Comparison of ENCODE assay signal across 22 mouse cellular contexts in genomic region chr1:154602531-154602930, GRCm38 (mm10).
"Had no signal": no experiment of that assay in that cellular context is flagged by ENCODE, and none has a peak within 500 bp of the region (broad histone marks: within the 10 kb centered on the region; RNA-seq: fewer than 3 reads in every experiment).

No protein-coding gene starts in this region.

- H3K9ac ChIP-seq: forebrain, postnatal 0 days; heart, embryonic 12.5 days; hindbrain, embryonic 13.5 days; hindbrain, embryonic 15.5 days; limb, embryonic 12.5 days; liver, embryonic 13.5 days had no signal

- ATAC-seq: forebrain, postnatal 0 days; hindbrain, postnatal 0 days; intestine, embryonic 16.5 days had no signal

- H3K36me3 ChIP-seq: heart, embryonic 10.5 days; heart, embryonic 12.5 days; hindbrain, embryonic 13.5 days; hindbrain, embryonic 15.5 days; limb, embryonic 10.5 days; limb, embryonic 12.5 days; liver, embryonic 13.5 days had no signal

- H3K4me3 ChIP-seq: heart, embryonic 10.5 days; heart, embryonic 12.5 days; hindbrain, embryonic 13.5 days; hindbrain, embryonic 15.5 days; limb, embryonic 10.5 days; limb, embryonic 12.5 days; liver, embryonic 13.5 days had no signal

- H3K4me2 ChIP-seq: heart, embryonic 12.5 days; hindbrain, embryonic 13.5 days; hindbrain, embryonic 15.5 days; limb, embryonic 12.5 days; liver, embryonic 11.5 days; liver, embryonic 13.5 days had no signal

- DNase-seq: forebrain, postnatal 0 days; gastrocnemius, postnatal 14 days; gastrocnemius, postnatal 36 days; heart, adult 18-20 months; heart, postnatal 10 days; kidney, adult 11 months; kidney, adult 2 months; kidney, adult 9 months; kidney, postnatal 10 days; kidney, postnatal 25 days; kidney, postnatal 4 days; liver; liver, embryonic 13.5 days had no signal

- H3K4me1 ChIP-seq: heart, embryonic 10.5 days; heart, embryonic 12.5 days; hindbrain, embryonic 13.5 days; hindbrain, embryonic 15.5 days; limb, embryonic 10.5 days; limb, embryonic 12.5 days; liver, embryonic 13.5 days had no signal

- H3K27me3 ChIP-seq: heart, embryonic 12.5 days; hindbrain, embryonic 13.5 days; hindbrain, embryonic 15.5 days; limb, embryonic 12.5 days; liver, embryonic 13.5 days had no signal

- H3K27ac ChIP-seq: heart, embryonic 10.5 days; hindbrain, embryonic 13.5 days; hindbrain, embryonic 15.5 days; hindbrain, postnatal 0 days; limb, embryonic 10.5 days; limb, embryonic 12.5 days; liver, embryonic 13.5 days had no signal

- H3K9me3 ChIP-seq: heart, embryonic 10.5 days; hindbrain, embryonic 13.5 days; hindbrain, embryonic 15.5 days; limb, embryonic 10.5 days; limb, embryonic 12.5 days; liver, embryonic 13.5 days had no signal
